Mouse (Mus musculus) heart, postnatal 14 days (tissue): ENCODE results near the gene Sgf29. TPM values are rescaled to one million over a fixed set of nuclear protein-coding genes. Genes with fewer than 3 reads are reported as not detected.

Experiments
- DNase-seq, 2 experiments: peaks; one replicate each; pipeline ENCODE4 v3.0.0; 2021 to 2022
- intact Hi-C: fragments of 180-260 bp; cut with DNase I; formaldehyde crosslinking; loops from one replicate; pipeline ENCODE4 v1.15.1; 2025
- total RNA-seq, 2 experiments: library from RNA; stranded (reverse); gene quantifications; 2 replicates each; pipeline ENCODE4 v1.2.3; 2021

The Sgf29 gene
- total RNA-seq, 2 experiments from 2014 or later = 24.6 to 28.6 TPM

- intact Hi-C loops = no loop called here
- DNase-seq = no peak
Observed at GRCm38 (mm10) chr7:126702358-126702757, 53.2 kb downstream of the Sgf29 start.

DNA sequence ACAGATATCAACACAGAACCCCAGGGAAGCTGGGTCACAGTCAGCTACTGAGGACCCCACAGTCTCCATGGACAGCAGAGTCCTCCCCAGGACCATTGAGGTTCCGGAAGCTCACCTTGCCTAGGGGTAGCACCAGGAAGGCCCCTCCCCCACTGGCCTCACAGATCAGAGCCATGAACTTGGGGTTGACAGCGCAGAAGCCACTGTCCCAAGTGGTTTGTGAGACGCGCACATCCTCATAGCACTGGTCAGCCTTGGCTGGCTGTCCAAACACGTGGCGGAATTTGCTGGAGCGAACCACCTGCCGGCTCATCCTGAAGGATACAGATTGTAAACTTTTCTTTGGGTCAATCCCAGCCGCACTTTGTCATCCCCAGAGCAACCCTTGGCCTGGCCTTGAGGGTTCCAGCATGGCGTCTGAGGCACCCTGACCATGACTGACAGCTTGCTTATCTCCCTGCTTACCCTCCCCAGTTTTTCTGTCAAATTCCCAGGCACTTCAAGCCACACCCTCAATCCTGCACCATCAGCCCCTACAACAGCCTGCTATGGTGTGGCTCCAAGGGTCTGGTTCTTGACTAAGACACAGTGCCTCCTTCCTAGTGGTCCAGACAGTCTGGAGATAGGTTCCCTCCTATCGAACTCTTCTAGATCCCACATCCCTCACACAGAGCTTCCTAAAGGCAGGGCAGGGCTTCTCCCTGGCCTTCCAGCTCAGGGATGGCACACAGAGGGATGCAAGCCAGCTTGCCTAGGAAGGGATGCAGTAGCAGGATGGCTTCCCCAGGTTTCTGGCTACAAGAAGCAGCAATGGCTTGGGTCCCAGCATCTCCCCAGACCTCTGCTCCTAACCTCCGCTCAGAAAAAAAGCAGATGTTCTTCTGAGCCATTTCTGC lies 54.0 kb downstream of the Sgf29 start:
- DNase-seq = no peak
- intact Hi-C loops = no loop called here

DNA sequence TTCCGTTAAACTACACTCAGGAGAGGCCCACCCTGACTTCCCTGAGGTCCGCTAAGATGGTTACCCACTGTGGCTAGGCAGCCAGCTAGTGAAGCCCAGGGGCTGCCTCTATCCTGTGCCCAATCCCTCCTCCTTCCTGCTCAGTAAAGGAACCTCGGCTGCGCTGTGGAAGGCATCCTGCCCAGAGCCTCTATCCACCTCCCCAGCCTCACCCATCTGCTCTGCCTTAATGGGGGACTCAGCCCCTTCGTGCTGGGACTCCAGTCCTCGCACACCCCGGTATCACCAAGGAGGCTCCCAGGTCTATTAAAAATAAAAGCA lies 54.6 kb downstream of the Sgf29 start:
- no peak for DNase-seq
- intact Hi-C loops = no loop called here

GRCm38 (mm10) chr7:126704121-126704980 lies 55.2 kb downstream of the Sgf29 start:
- DNase-seq = peak; percentile 74 to 82
- intact Hi-C loops = no loop called here

DNA sequence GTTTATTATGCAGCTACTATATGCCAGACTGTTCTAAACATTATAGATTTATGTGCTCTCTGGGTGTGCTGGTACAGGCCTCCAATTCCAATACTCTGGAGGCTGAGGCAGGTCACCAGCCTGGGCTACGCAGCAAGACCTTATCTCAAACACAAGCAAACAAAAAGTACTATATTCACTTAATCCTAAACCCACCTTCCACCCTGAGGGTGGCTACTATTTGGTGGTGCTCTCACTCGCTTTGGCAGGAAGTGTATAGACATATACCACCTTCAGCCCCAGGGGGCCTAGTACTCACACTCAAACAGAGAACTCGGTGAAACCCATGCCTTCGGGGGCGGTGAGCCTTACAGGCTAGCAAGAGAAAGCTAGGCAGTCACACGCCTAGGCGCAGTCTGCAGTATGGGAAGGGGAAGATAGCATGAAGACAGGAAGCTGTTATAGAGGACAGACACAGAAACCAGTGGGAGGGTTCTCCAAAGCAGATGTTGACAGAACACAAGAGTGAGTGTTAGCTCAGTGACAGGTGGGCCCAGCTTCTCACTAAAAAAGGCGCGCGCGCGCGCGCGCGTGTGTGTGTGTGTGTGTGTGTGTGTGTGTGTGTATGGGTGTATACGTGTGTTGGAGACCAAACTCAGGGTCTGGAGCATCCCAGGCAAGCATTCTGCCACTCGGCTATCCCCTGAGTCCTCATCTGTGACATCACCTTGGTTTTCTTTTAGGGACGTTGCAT lies 58.5 kb downstream of the Sgf29 start, which contains the start of gene Coro1a:
Gene Coro1a, minus strand, starts transcription at position 346 of the 733 bp plus-strand sequence.
- DNase-seq = no peak
- intact Hi-C loops = no loop called here

- intact Hi-C loops = no loop called here
- DNase-seq = no peak
Observed at GRCm38 (mm10) chr7:126708175-126708952, 59.3 kb downstream of the Sgf29 start.

- intact Hi-C loops = no loop called here
Observed at GRCm38 (mm10) chr7:126710266-126710665, 61.2 kb downstream of the Sgf29 start.

GRCm38 (mm10) chr7:126711910-126712309 lies 62.8 kb downstream of the Sgf29 start:
- DNase-seq = no peak
- intact Hi-C loops = no loop called here

More at GRCm38 (mm10) chr7:126710266-126710665, 61.2 kb downstream of the Sgf29 start:
- DNase-seq = no peak

DNA sequence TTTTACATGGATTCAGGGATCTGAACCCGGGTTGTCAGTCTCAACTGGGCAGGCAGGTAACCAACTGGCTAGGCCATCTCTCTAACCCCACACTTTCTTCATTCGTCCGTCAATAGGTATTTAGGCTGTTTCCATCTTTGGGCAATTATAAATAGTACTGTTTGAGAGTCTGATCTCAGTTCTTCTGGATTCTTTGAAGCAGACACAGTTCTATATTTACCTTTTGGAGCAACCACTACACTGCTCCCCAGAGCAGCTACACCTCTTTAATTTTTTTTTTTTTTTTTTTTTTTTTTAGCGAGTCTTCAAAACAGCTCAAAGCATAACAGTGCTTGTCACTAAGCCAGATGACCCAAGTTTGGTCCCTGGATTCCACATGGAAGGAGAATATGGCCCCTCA lies 66.6 kb downstream of the Sgf29 start:
- DNase-seq = no peak
- intact Hi-C loops = no loop called here

- intact Hi-C loops = no loop called here
- no peak for DNase-seq
Observed at GRCm38 (mm10) chr7:126717566-126717965, 68.5 kb downstream of the Sgf29 start.

GRCm38 (mm10) chr7:126718787-126719337 lies 69.8 kb downstream of the Sgf29 start:
- DNase-seq = no peak

GRCm38 (mm10) chr7:126721635-126722034 lies 72.5 kb downstream of the Sgf29 start:
- intact Hi-C loops = no loop called here
- no peak for DNase-seq

More at GRCm38 (mm10) chr7:126718787-126719337, 69.8 kb downstream of the Sgf29 start:
- intact Hi-C loops = no loop called here

Other genes starting within 250 kb of the Sgf29 start
- gene Cd19, start 234.4 kb upstream of the Sgf29 start, total RNA-seq = under 1 TPM; 0.53 to 0.56 TPM
- 1 to 10 TPM; 7.7 TPM for gene Rabep2, start 220.6 kb upstream of the Sgf29 start, total RNA-seq
- under 1 TPM; 0.48 to 0.49 TPM for gene Atp2a1, start 186.2 kb upstream of the Sgf29 start, total RNA-seq
- gene Sh2b1, start 173.9 kb upstream of the Sgf29 start, total RNA-seq = 10 to 100 TPM; 44.3 to 44.8 TPM
- gene Tufm, start 161.9 kb upstream of the Sgf29 start, total RNA-seq = 100 to 1,000 TPM; 291 to 309 TPM
- 10 to 100 TPM; 44.6 to 47.1 TPM for gene Atxn2l, start 145.9 kb upstream of the Sgf29 start, total RNA-seq
- gene Eif3c, start 82.9 kb upstream of the Sgf29 start, total RNA-seq = 100 to 1,000 TPM; 138 to 140 TPM
- 1 to 10 TPM in 1 of 2 experiments, under 1 TPM in 1; 0.65 to 1.7 TPM for gene Apobr, start 64.4 kb upstream of the Sgf29 start, total RNA-seq
- gene Cln3, start 63.5 kb upstream of the Sgf29 start, total RNA-seq = 10 to 100 TPM; 13.2 to 13.3 TPM
- not detected for gene Il27, start 54.4 kb upstream of the Sgf29 start, total RNA-seq
- 1 to 10 TPM; 8.7 to 9.2 TPM for gene Nupr1, start 18.4 kb upstream of the Sgf29 start, total RNA-seq
- 10 to 100 TPM; 38.6 to 43.2 TPM for gene Sult1a1, start 27.1 kb downstream of the Sgf29 start, total RNA-seq
- 10 to 100 TPM; 49.2 to 51.2 TPM for gene Bola2, start 46.1 kb downstream of the Sgf29 start, total RNA-seq
- 1 to 10 TPM; 5.7 to 7.7 TPM for gene Slx1b, start 46.5 kb downstream of the Sgf29 start, total RNA-seq
- gene Coro1a, start 58.5 kb downstream of the Sgf29 start, total RNA-seq = 10 to 100 TPM in 1 of 2 experiments, 1 to 10 TPM in 1; 8.8 to 28.1 TPM
- gene Mapk3, start 110.3 kb downstream of the Sgf29 start, total RNA-seq = 10 to 100 TPM; 69.8 to 77.4 TPM
- gene Gdpd3, start 117.0 kb downstream of the Sgf29 start, total RNA-seq = 1 to 10 TPM; 3.1 to 3.8 TPM
- gene Ypel3, start 127.6 kb downstream of the Sgf29 start, total RNA-seq = 10 to 100 TPM; 62.9 to 77.1 TPM
- gene Tbx6, start 132.2 kb downstream of the Sgf29 start, total RNA-seq = under 1 TPM; 0.44 to 0.62 TPM
- 10 to 100 TPM; 38.8 to 49.6 TPM for gene Ppp4c, start 143.2 kb downstream of the Sgf29 start, total RNA-seq
- 10 to 100 TPM; 12.9 to 13.7 TPM for gene Fam57b, start 148.4 kb downstream of the Sgf29 start, total RNA-seq
- gene 4930451I11Rik, start 182.3 kb downstream of the Sgf29 start, total RNA-seq = not detected
- not detected for gene Doc2a, start 198.1 kb downstream of the Sgf29 start, total RNA-seq
- 1 to 10 TPM; 5.4 to 7.4 TPM for gene Hirip3, start 212.7 kb downstream of the Sgf29 start, total RNA-seq
- 10 to 100 TPM; 21.2 to 21.4 TPM for gene Ino80e, start 213.1 kb downstream of the Sgf29 start, total RNA-seq
- gene Taok2, start 235.4 kb downstream of the Sgf29 start, total RNA-seq = 10 to 100 TPM; 61.4 to 61.7 TPM